Mouse (Mus musculus) cortical plate, adult 2 months (tissue): ENCODE measurements around the gene Klk1b5.
"Not testable (repeated sequence)": the region's sequence is repeated elsewhere in the genome, so short reads cannot be mapped to it uniquely, and the experiment has no call there.

Experiments used
- CTCF ChIP-seq: fragments of 200-500 bp; IDR thresholded peaks from 2 replicates; pipeline ENCODE4 v1.5.1; 2011; ENCODE audit warnings: mild to moderate bottlenecking, control low read depth, low read length; ENCODE audit not compliant: insufficient read depth; ENCODE audit errors: extremely low read depth
- POLR2A ChIP-seq: fragments of 200-500 bp; IDR thresholded peaks from 2 replicates; pipeline ENCODE4 v1.6.1; 2011; ENCODE audit warnings: mild to moderate bottlenecking, low read length, control low read depth; ENCODE audit not compliant: insufficient read depth; ENCODE audit errors: extremely low read depth

GRCm38 (mm10) chr7:44221601-44222000, 5.9 kb downstream of the Klk1b5 start:
- not testable (repeated sequence) for TF ChIP-seq CTCF, POLR2A
